Mouse (Mus musculus) thymus, postnatal 0 days (tissue): Measurements from ENCODE around the gene Nova2. TPM values are rescaled to one million over a fixed set of nuclear protein-coding genes. Genes with fewer than 3 reads are reported as not detected.

Experiments used
- DNase-seq: peaks from one replicate; pipeline ENCODE4 v3.0.0-alpha.2; 2015; ENCODE audit warnings: low spot score
- polyA plus RNA-seq: library from polyadenylated mRNA; unstranded; fragments of >200 nt; fragmentation: Nextera tagmentation; extraction: Ambion mirVana; gene quantifications from 2 replicates; pipeline ENCODE4 v1.2.1, GENCODE M21; 2015

The Nova2 gene
- polyA plus RNA-seq, 1 experiment from 2014 or later: 0.17 TPM

GRCm38 (mm10) chr7:19007026-19007977, 81.6 kb downstream of the Nova2 start:
- DNase-seq: no peak

GRCm38 (mm10) chr7:19010581-19010980, 84.9 kb downstream of the Nova2 start:
- DNase-seq: no peak

DNA sequence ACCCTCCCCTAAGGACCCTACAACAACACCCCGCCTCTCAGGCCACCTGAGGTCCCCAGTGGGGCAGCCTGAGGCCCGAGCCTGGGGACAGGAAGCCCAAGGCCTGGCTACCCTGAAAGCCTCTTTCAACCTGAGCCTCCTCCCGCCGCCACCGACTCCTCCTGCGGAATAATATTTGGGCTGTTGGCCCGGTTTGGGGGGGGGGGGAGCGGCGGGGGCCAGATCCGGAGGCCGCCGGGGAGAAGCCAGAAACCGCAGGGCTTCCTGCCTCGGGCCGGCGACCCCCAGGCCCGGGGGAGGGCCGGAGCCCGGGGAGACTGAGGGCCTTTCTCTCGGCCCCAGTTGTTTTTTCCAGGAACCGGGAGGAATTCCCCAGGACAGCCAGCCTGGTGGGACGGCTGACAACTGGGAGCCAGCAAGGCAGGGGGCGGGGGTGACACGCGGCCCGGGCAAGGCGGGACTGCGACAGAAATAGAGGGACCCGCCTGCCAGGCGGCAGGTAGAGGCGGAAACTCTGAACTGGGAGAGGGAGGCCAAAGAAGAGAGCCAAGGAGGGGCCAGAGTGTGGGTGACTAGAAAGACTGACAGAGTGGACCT, 86.4 kb downstream of the Nova2 start:
- DNase-seq: no peak

DNA sequence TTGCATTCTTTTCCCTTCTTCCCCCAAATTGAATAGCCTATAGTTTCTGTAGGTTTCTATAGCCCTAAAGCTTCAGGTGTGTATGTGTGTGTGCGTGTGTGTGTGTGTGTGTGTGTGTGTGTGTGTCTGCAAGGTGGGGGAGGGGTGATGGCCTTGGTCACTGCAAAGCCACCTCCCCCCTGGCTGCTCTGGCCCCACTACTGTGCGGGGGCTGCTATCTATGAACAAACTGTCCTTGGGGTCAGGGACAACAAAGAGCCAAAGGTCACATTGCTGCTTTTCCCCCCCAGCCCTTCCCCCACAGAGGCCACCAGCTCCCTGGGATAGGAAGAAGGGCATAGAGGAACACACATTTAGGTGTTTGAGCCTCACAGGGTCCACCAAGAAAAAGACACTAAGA, 87.2 kb downstream of the Nova2 start:
- DNase-seq: no peak

GRCm38 (mm10) chr7:19014452-19014851, 88.8 kb downstream of the Nova2 start:
- no peak for DNase-seq

Other genes starting within 250 kb of the Nova2 start
- gene Psg20, start 239.7 kb upstream of the Nova2 start, polyA plus RNA-seq: 0.09 TPM in 1 of 2 replicates, not detected in the other
- 0.19 and 0.23 TPM in 2 replicates for gene Psg22, start 207.8 kb upstream of the Nova2 start, polyA plus RNA-seq
- not detected in 2 replicates for gene Psg19, start 127.4 kb upstream of the Nova2 start, polyA plus RNA-seq
- 0.08 TPM in 2 replicates for gene Psg17, start 104.3 kb upstream of the Nova2 start, polyA plus RNA-seq
- gene Mill2, start 85.9 kb upstream of the Nova2 start, polyA plus RNA-seq: 0.26 and 0.44 TPM in 2 replicates
- gene Pglyrp1, start 54.6 kb upstream of the Nova2 start, polyA plus RNA-seq: 15.6 and 20.7 TPM in 2 replicates
- gene Ccdc61, start 15.5 kb upstream of the Nova2 start, polyA plus RNA-seq: 29.1 and 31.7 TPM in 2 replicates
- gene Nanos2, start 61.5 kb downstream of the Nova2 start, polyA plus RNA-seq: not detected in 2 replicates
- 5.5 and 5.9 TPM in 2 replicates for gene Mypop, start 65.4 kb downstream of the Nova2 start, polyA plus RNA-seq
- gene Irf2bp1, start 78.2 kb downstream of the Nova2 start, polyA plus RNA-seq: 18.3 and 20.7 TPM in 2 replicates
- 0.23 and 0.47 TPM in 2 replicates for gene Foxa3, start 97.7 kb downstream of the Nova2 start, polyA plus RNA-seq
- 18.5 and 19.6 TPM in 2 replicates for gene Sympk, start 98.5 kb downstream of the Nova2 start, polyA plus RNA-seq
- not detected in 2 replicates for gene Rsph6a, start 128.8 kb downstream of the Nova2 start, polyA plus RNA-seq
- 4.3 and 5.0 TPM in 2 replicates for gene Dmwd, start 150.3 kb downstream of the Nova2 start, polyA plus RNA-seq
- gene Dmpk, start 158.0 kb downstream of the Nova2 start, polyA plus RNA-seq: 2.8 and 3.7 TPM in 2 replicates
- 1.2 and 1.5 TPM in 2 replicates for gene Six5, start 168.7 kb downstream of the Nova2 start, polyA plus RNA-seq
- 0.70 and 0.72 TPM in 2 replicates for gene Gm4969, start 192.5 kb downstream of the Nova2 start, polyA plus RNA-seq
- gene Fbxo46, start 194.0 kb downstream of the Nova2 start, polyA plus RNA-seq: 16.4 and 16.6 TPM in 2 replicates
- 10.1 and 11.5 TPM in 2 replicates for gene Qpctl, start 223.4 kb downstream of the Nova2 start, polyA plus RNA-seq
- 154 and 164 TPM in 2 replicates for gene Snrpd2, start 223.8 kb downstream of the Nova2 start, polyA plus RNA-seq
- 0.10 and 0.25 TPM in 2 replicates for gene Gipr, start 240.2 kb downstream of the Nova2 start, polyA plus RNA-seq